In genomic region chr11:101316501-101316917, GRCm38 (mm10) we compare ENCODE assay signal across 8 mouse cellular contexts. TPM values are rescaled to one million over a fixed set of nuclear protein-coding genes. Genes with fewer than 3 reads are reported as not detected.
DNase-seq lines count a peak whose midpoint lies in the region; ATAC-seq and TF ChIP-seq lines count a peak whose summit lies in the region.

No protein-coding gene starts in this region.

- ATAC-seq in forebrain, embryonic 13.5 days = no peak; the same call in 1 of the 2 replicates
- peak; percentile 80 for ATAC-seq in midbrain, embryonic 13.5 days

- H3K36me3 ChIP-seq in forebrain, embryonic 13.5 days (ENCODE audit: poor library complexity, severe bottlenecking) = peaks cover 36% of the 10 kb centered on the region
- H3K36me3 ChIP-seq in midbrain, embryonic 13.5 days = peaks cover 38% of the 10 kb centered on the region

- peak overlapping the region; percentile 92 for H3K27ac ChIP-seq in layer of hippocampus, adult 2 months
- peak overlapping the region; percentile 44; the same call in 1 of the 2 replicates for H3K27ac ChIP-seq in forebrain, embryonic 13.5 days
- peak overlapping the region; percentile 74 for H3K27ac ChIP-seq in midbrain, embryonic 13.5 days

- peak overlapping the region; percentile 99 for H3K4me2 ChIP-seq in forebrain, embryonic 13.5 days
- peak overlapping the region; percentile 99 for H3K4me2 ChIP-seq in midbrain, embryonic 13.5 days (replicated peaks)

- no peaks in the 10 kb centered on the region for H3K9me3 ChIP-seq in forebrain, embryonic 13.5 days (replicated peaks)
- no peaks in the 10 kb centered on the region for H3K9me3 ChIP-seq in midbrain, embryonic 13.5 days

- peaks cover 17% of the 10 kb centered on the region for H3K4me1 ChIP-seq in forebrain, embryonic 13.5 days
- peaks cover 19% of the 10 kb centered on the region for H3K4me1 ChIP-seq in midbrain, embryonic 13.5 days (replicated peaks)

- TF ChIP-seq CTCF in layer of hippocampus, adult 2 months (conservative IDR thresholded peaks at IDR 0.05) = no peak

- DNase-seq in layer of hippocampus, adult 2 months (ENCODE audit: low spot score in 2 of 2) = no peak
- no peak for DNase-seq in layer of hippocampus, adult 11-12 months (ENCODE audit: low spot score)
- DNase-seq in ZHBTc4 (ENCODE audit: low read depth, low spot score) = peak; percentile 29
- peak; percentile 25 for DNase-seq in kidney, postnatal 14 days
- no peak for DNase-seq in urinary bladder, adult 18-20 months (ENCODE audit: low spot score in 2 of 2)
- no peak for DNase-seq in ovary, postnatal 14 days (ENCODE audit: low spot score)

- H3K4me3 ChIP-seq in layer of hippocampus, adult 2 months = peak overlapping the region; percentile 92
- H3K4me3 ChIP-seq in forebrain, embryonic 13.5 days = peak overlapping the region; percentile 98
- H3K4me3 ChIP-seq in midbrain, embryonic 13.5 days (replicated peaks) = peak overlapping the region; percentile 98

- H3K27me3 ChIP-seq in forebrain, embryonic 13.5 days = no peaks in the 10 kb centered on the region
- H3K27me3 ChIP-seq in midbrain, embryonic 13.5 days = no peaks in the 10 kb centered on the region; the same call in 1 of the 2 replicates

- 1% methylated on average over 17 of the region's 17 CpGs for WGBS in forebrain, embryonic 13.5 days
- WGBS in midbrain, embryonic 13.5 days = 1% methylated on average over 17 of the region's 17 CpGs

- peak overlapping the region; percentile 97 for H3K9ac ChIP-seq in forebrain, embryonic 13.5 days
- H3K9ac ChIP-seq in midbrain, embryonic 13.5 days (replicated peaks) = peak overlapping the region; percentile 95

RNA-seq across cellular contexts. Expression of gene Psme3, which starts 0.5 kb away (rescaled TPM):
- total RNA-seq in layer of hippocampus, adult 2 months (2021) = 100 to 1,000 TPM; 121 TPM
- polyA plus RNA-seq in forebrain, embryonic 13.5 days (2015; fragmentation: Nextera tagmentation; extraction: Ambion mirVana) = 144 and 145 TPM in 2 replicates
- 126 and 134 TPM in 2 replicates for polyA plus RNA-seq in midbrain, embryonic 13.5 days (2015; fragmentation: Nextera tagmentation; extraction: Ambion mirVana)

RNA-seq across cellular contexts. Expression of gene Aoc2, which starts 8.4 kb away (rescaled TPM):
- total RNA-seq in layer of hippocampus, adult 2 months (2021) = 1 to 10 TPM; 6.8 to 7.5 TPM
- polyA plus RNA-seq in forebrain, embryonic 13.5 days (2015; fragmentation: Nextera tagmentation; extraction: Ambion mirVana) = 1.7 and 2.2 TPM in 2 replicates
- 2.4 and 2.5 TPM in 2 replicates for polyA plus RNA-seq in midbrain, embryonic 13.5 days (2015; fragmentation: Nextera tagmentation; extraction: Ambion mirVana)

RNA-seq across cellular contexts. Expression of gene Aoc3, which starts 13.9 kb away (rescaled TPM):
- under 1 TPM; 0.64 to 0.74 TPM for total RNA-seq in layer of hippocampus, adult 2 months (2021)
- not detected in 2 replicates for polyA plus RNA-seq in forebrain, embryonic 13.5 days (2015; fragmentation: Nextera tagmentation; extraction: Ambion mirVana)
- polyA plus RNA-seq in midbrain, embryonic 13.5 days (2015; fragmentation: Nextera tagmentation; extraction: Ambion mirVana) = not detected in 2 replicates

RNA-seq across cellular contexts. Expression of gene Becn1, which starts 14.4 kb away (rescaled TPM):
- 100 to 1,000 TPM; 219 to 223 TPM for total RNA-seq in layer of hippocampus, adult 2 months (2021)
- polyA plus RNA-seq in forebrain, embryonic 13.5 days (2015; fragmentation: Nextera tagmentation; extraction: Ambion mirVana) = 164 and 175 TPM in 2 replicates
- polyA plus RNA-seq in midbrain, embryonic 13.5 days (2015; fragmentation: Nextera tagmentation; extraction: Ambion mirVana) = 178 and 194 TPM in 2 replicates

RNA-seq across cellular contexts. Expression of gene Coa3, which starts 37.6 kb away (rescaled TPM):
- total RNA-seq in layer of hippocampus, adult 2 months (2021) = 100 to 1,000 TPM in 1 of 2 experiments, 10 to 100 TPM in 1; 95.5 to 108 TPM
- polyA plus RNA-seq in forebrain, embryonic 13.5 days (2015; fragmentation: Nextera tagmentation; extraction: Ambion mirVana) = 190 and 203 TPM in 2 replicates
- polyA plus RNA-seq in midbrain, embryonic 13.5 days (2015; fragmentation: Nextera tagmentation; extraction: Ambion mirVana) = 210 and 213 TPM in 2 replicates

Comparison
In these comparisons a context has a peak if more than half of its experiments do, and no peak if none do; other contexts are left out.
1. DNase-seq: peak in ZHBTc4 (single experiment) and kidney, postnatal 14 days (single experiment); none in layer of hippocampus, adult 2 months (0 of 2), layer of hippocampus, adult 11-12 months (single experiment), urinary bladder, adult 18-20 months (0 of 2) and ovary, postnatal 14 days (single experiment).
2. Peak in every context shown above with its lines, with median percentiles within 50 percentile points of each other: H3K27ac ChIP-seq and H3K4me3 ChIP-seq.